Mouse (Mus musculus) liver, embryonic 11.5 days (tissue): ENCODE results near the gene Rgs11. TPM values are rescaled to one million over a fixed set of nuclear protein-coding genes. Genes with fewer than 3 reads are reported as not detected.

Experiments used
- ATAC-seq: fragments of 200-750 bp; cut with Nextera tagmentation; replicated peaks from 2 replicates; pipeline ENCODE4 v1.8.0; 2017; ENCODE audit warnings: moderate number of reproducible peaks, mild to moderate bottlenecking, moderate TSS enrichment, moderate library complexity; ENCODE audit not compliant: low FRiP score
- DNase-seq: peaks from one replicate; pipeline ENCODE4 v3.0.0-alpha.2; 2017; ENCODE audit warnings: low spot score
- H3K27ac ChIP-seq: fragments of 300-500 bp; sonication (generic); 2 replicates; pipeline ENCODE4 v1.5.1; 2014; ENCODE audit warnings: mild to moderate bottlenecking, low read depth, low read length, control low read depth
- H3K27me3 ChIP-seq: fragments of 300-500 bp; sonication (generic); replicated peaks from 2 replicates; pipeline ENCODE4 v1.6.1; 2014; ENCODE audit warnings: low read length, mixed read lengths; ENCODE audit not compliant: control insufficient read depth, insufficient read depth
- H3K36me3 ChIP-seq: fragments of 300-500 bp; sonication (generic); 2 replicates; pipeline ENCODE4 v1.6.1; 2014; ENCODE audit warnings: mild to moderate bottlenecking, low read length, moderate library complexity, mixed read lengths; ENCODE audit not compliant: control insufficient read depth, insufficient read depth
- H3K4me1 ChIP-seq: fragments of 300-500 bp; sonication (generic); replicated peaks from 2 replicates; pipeline ENCODE4 v1.6.1; 2014; ENCODE audit warnings: low read length, mixed read lengths; ENCODE audit not compliant: control insufficient read depth, insufficient read depth
- H3K4me2 ChIP-seq: fragments of 300-500 bp; sonication (generic); 2 replicates; pipeline ENCODE4 v1.6.1; 2014; ENCODE audit warnings: mild to moderate bottlenecking, control low read depth, moderate library complexity
- H3K4me3 ChIP-seq: fragments of 300-500 bp; sonication (generic); 2 replicates; pipeline ENCODE4 v1.5.1; 2014; ENCODE audit warnings: low read depth, low read length, control low read depth
- H3K9ac ChIP-seq: fragments of 300-500 bp; sonication (generic); 2 replicates; pipeline ENCODE4 v1.6.1; 2014; ENCODE audit warnings: low read depth, low read length, control low read depth
- H3K9me3 ChIP-seq: fragments of 300-500 bp; sonication (generic); 2 replicates; pipeline ENCODE4 v1.6.1; 2016; ENCODE audit warnings: low read length, inconsistent platforms, mixed read lengths; ENCODE audit not compliant: control insufficient read depth
- WGBS: fragments of 180-500 bp; shearing (Covaris S2); extraction: QIAGEN DNeasy Blood & Tissue Kit; methylation state at CpG from one replicate; pipeline ENCODE4 v1.1.7; 2014; 5-methylcytosine and 5-hydroxymethylcytosine counted together
- polyA plus RNA-seq: library from polyadenylated mRNA; unstranded; fragments of >200 nt; fragmentation: Nextera tagmentation; extraction: Ambion mirVana; gene quantifications from 2 replicates; pipeline ENCODE4 v1.2.1, GENCODE M21; 2014

Gene Rgs11
- polyA plus RNA-seq, 1 experiment from 2014 or later = 2.4 TPM

GRCm38 (mm10) chr17:26192481-26193190, 10.1 kb upstream of the Rgs11 start:
- ATAC-seq (no peak), DNase-seq (no peak)
- Histone ChIP-seq H3K36me3 (peaks cover 46% of the 10 kb centered on the region; the same call in 1 of the 2 replicates), H3K4me2 (no peak overlapping the region), H3K27ac (no peak overlapping the region), H3K9me3 (no peaks in the 10 kb centered on the region), H3K27me3 (no peaks in the 10 kb centered on the region), H3K9ac (no peak overlapping the region), H3K4me3 (no peak overlapping the region), H3K4me1 (no peaks in the 10 kb centered on the region)
- WGBS = 97% methylated on average over 15 of the region's 15 CpGs

DNA sequence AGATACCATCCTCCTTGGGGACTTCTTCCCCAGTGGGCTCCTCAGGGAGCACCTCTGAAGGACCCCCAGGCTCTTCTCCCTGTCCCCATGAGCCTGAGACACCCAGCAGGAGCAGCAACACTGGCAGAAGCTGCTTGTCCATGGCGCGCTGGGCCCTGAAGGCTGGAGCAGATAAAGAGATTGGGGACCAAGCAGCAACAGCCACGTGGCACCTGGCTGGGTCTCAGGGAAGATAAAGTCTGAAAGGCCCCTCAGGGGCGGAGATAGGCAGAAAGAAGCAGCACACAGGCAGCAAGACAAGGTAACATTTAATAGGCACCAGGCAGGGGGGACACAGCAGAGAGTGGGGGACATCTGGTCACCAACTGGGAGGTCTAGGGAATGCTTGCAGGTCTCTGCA, 3.9 kb upstream of the Rgs11 start, which contains the start of gene Pdia2:
TSS of gene Pdia2 (minus strand) at position 196 of the 400 bp plus-strand sequence.
- Histone ChIP-seq H3K27me3 (peaks cover 41% of the 10 kb centered on the region), H3K4me3 (peak within 1 kb of the TSS; percentile 52), H3K9me3 (no peaks in the 10 kb centered on the region), H3K4me1 (peaks cover 44% of the 10 kb centered on the region), H3K9ac (peak within 1 kb of the TSS; percentile 69), H3K4me2 (peak within 1 kb of the TSS; percentile 98), H3K36me3 (peaks cover 23% of the 10 kb centered on the region; the same call in 1 of the 2 replicates), H3K27ac (peak within 1 kb of the TSS; percentile 69)
- ATAC-seq (peak; percentile 81), DNase-seq (peak; percentile 45)
- 34% methylated on average over 4 of the region's 4 CpGs for WGBS

DNA sequence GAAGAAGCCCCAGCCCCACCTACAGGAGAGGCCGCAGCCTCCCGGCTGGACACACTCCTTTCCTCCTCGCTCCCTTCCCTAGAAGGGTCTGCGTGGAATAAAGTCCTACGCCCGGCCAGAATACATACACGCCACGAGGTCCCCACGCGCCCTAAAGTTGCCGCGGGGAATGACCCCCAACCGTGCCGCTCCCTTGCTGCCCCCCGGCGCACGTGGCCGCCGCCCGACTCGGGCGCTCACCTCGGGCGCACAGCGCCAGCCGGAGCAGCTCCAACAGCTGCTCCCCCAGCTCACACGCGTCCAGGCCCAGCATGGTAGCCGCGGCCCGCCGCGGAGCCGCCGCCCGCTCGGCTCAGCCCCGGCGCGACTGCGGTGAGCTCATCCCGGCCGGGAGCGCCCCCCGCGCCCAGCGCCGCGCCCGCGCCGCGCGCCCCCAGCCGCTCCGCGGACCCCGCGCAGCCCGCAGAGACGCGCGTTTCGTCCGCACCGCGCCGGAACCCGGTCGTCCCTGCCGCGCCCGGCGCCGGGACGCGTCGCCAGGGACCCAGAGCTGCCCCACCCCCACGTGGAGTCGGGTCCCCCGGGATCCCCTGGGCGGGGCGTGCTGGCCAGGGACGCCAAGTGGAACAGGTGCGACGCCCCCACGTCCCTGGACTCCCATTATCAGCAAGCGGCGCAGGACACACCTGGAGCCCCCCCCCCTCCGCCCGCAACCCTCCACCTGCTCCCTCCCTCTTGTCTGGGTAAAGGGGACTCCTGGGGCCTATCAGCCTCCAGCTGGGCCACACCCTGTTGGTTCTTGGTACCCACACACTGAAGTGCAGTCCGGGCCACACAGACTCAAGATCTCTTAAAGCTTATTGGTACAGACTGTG, 1.7 kb upstream of the Rgs11 start:
- peak; percentile 69 for ATAC-seq
- Histone ChIP-seq H3K27me3 (peaks cover 59% of the 10 kb centered on the region), H3K4me2 (peak overlapping the region; percentile 98), H3K4me1 (peaks cover 44% of the 10 kb centered on the region), H3K36me3 (peaks cover 9% of the 10 kb centered on the region; the same call in 1 of the 2 replicates), H3K4me3 (peak overlapping the region; percentile 72), H3K27ac (peak overlapping the region; percentile 75; the same call in 1 of the 2 replicates), H3K9me3 (no peaks in the 10 kb centered on the region), H3K9ac (peak overlapping the region; percentile 84)
- DNase-seq = peak; percentile 52
- WGBS = under 1% methylated on average over 73 of the region's 92 CpGs

GRCm38 (mm10) chr17:26201998-26202397, 753 bp upstream of the Rgs11 start:
- ATAC-seq = no peak
- H3K27ac ChIP-seq = no peak overlapping the region
- 0 out of 2 replicates have a peak, but pooled peaks cover 4% of the 10 kb centered on the region for H3K36me3 ChIP-seq
- peak overlapping the region; percentile 98 for H3K4me2 ChIP-seq
- H3K9me3 ChIP-seq = no peaks in the 10 kb centered on the region
- no peak for DNase-seq
- H3K27me3 ChIP-seq = peaks cover 59% of the 10 kb centered on the region
- H3K9ac ChIP-seq = no peak overlapping the region
- peak overlapping the region; percentile 72; the same call in 1 of the 2 replicates for H3K4me3 ChIP-seq
- H3K4me1 ChIP-seq = peaks cover 44% of the 10 kb centered on the region

- H3K27ac ChIP-seq = no peak overlapping the region
- no peak for ATAC-seq
- H3K4me2 ChIP-seq = peak overlapping the region; percentile 98
- 1% methylated on average over 30 of the region's 30 CpGs for WGBS
- H3K4me1 ChIP-seq = peaks cover 40% of the 10 kb centered on the region
- peak overlapping the region; percentile 56 for H3K4me3 ChIP-seq
- H3K36me3 ChIP-seq = no peaks in the 10 kb centered on the region
- peak overlapping the region; percentile 53 for H3K9ac ChIP-seq
- H3K9me3 ChIP-seq = no peaks in the 10 kb centered on the region
- H3K27me3 ChIP-seq = peaks cover 59% of the 10 kb centered on the region
- peak; percentile 47 for DNase-seq
Measured at GRCm38 (mm10) chr17:26203321-26203811, 615 bp downstream of the Rgs11 start.

GRCm38 (mm10) chr17:26204766-26205165, 2.0 kb downstream of the Rgs11 start:
- no peaks in the 10 kb centered on the region for H3K9me3 ChIP-seq
- peaks cover 59% of the 10 kb centered on the region for H3K27me3 ChIP-seq
- H3K4me2 ChIP-seq = no peak overlapping the region
- no peak overlapping the region for H3K9ac ChIP-seq
- WGBS = 36% methylated on average over 11 of the region's 11 CpGs
- H3K36me3 ChIP-seq = no peaks in the 10 kb centered on the region
- no peak overlapping the region for H3K4me3 ChIP-seq
- peaks cover 36% of the 10 kb centered on the region for H3K4me1 ChIP-seq
- DNase-seq (no peak), ATAC-seq (no peak)
- no peak overlapping the region for H3K27ac ChIP-seq

DNA sequence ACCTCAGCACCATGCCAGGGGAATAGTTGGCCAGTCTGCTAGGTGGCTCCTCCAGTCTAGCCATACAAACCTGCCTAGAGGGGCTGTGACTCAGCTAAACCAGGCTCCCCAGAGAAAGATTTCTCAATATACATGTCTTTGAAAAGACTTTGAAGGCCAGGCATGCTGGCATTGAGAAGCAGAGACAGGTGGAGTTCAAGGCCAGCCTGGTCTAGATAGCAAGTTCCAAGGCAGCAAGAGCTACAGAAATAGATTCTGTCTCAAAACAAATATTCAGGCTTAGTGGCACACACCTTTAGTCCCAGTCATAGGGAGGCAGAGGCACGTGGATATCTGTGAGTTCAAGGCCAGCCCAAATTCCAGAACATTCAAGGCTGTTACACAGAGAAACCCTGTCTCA, 3.6 kb downstream of the Rgs11 start:
- 43% methylated on average over 1 of the region's 1 CpGs for WGBS
- Histone ChIP-seq H3K4me3 (no peak overlapping the region), H3K27me3 (peaks cover 43% of the 10 kb centered on the region), H3K9ac (no peak overlapping the region), H3K4me1 (peaks cover 21% of the 10 kb centered on the region), H3K9me3 (no peaks in the 10 kb centered on the region), H3K27ac (no peak overlapping the region), H3K36me3 (no peaks in the 10 kb centered on the region), H3K4me2 (no peak overlapping the region)
- no peak for DNase-seq
- no peak for ATAC-seq

- DNase-seq = no peak
- WGBS = 80% methylated on average over 12 of the region's 12 CpGs
- Histone ChIP-seq H3K36me3 (no peaks in the 10 kb centered on the region), H3K27me3 (peaks cover 30% of the 10 kb centered on the region), H3K4me1 (peaks cover 8% of the 10 kb centered on the region), H3K9ac (no peak within 1 kb of the TSS), H3K9me3 (no peaks in the 10 kb centered on the region), H3K4me2 (no peak within 1 kb of the TSS), H3K27ac (no peak within 1 kb of the TSS), H3K4me3 (no peak within 1 kb of the TSS)
- ATAC-seq = no peak
Measured at GRCm38 (mm10) chr17:26207686-26208085, 4.9 kb downstream of the Rgs11 start, which contains the start of gene Arhgdig. Arhgdig (minus strand) TSS chr17:26207786.
